In the genomic region with DNA sequence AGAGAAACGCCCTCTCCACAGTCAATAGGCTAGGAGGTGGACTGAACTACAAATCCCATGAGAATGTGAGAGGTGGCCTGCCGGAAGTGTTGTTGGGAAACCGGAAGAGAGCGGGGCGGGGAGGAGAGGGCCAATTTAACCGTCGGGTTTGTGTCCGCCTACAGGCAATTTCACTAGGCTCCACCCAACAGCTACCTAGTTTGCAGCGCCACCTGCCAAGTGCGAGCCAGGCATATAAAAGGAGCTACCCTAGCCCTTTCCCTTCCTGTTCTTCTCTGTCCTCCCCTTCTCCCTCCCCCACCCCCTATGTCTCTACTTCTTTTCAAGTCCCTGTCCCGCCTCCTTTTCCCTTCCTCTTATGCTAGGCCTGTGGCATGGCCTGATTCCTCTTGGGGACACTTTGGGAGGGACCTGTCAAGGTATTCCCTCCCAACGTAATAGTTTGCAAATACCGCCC, we compare ENCODE assay signal across 8 mouse cellular contexts. TPM values are rescaled to one million over a fixed set of nuclear protein-coding genes. Genes with fewer than 3 reads are reported as not detected.
DNase-seq lines count a peak whose midpoint lies in the region; ATAC-seq lines count a peak whose summit lies in the region.

No protein-coding gene starts in this region.

- no peaks in the 10 kb centered on the region for H3K36me3 ChIP-seq in forebrain, embryonic 10.5 days (replicated peaks)
- H3K36me3 ChIP-seq in heart, embryonic 15.5 days = no peaks in the 10 kb centered on the region
- H3K36me3 ChIP-seq in liver, embryonic 13.5 days = no peaks in the 10 kb centered on the region

- H3K9me3 ChIP-seq in forebrain, embryonic 10.5 days = no peaks in the 10 kb centered on the region
- H3K9me3 ChIP-seq in heart, embryonic 15.5 days (replicated peaks) = no peaks in the 10 kb centered on the region
- H3K9me3 ChIP-seq in liver, embryonic 13.5 days (replicated peaks) = no peaks in the 10 kb centered on the region

- ATAC-seq in heart, embryonic 15.5 days (replicated peaks; ENCODE audit: insufficient number of reproducible peaks, insufficient read depth, low FRiP score, low read depth) = peak; percentile 79
- ATAC-seq in liver, embryonic 13.5 days (ENCODE audit: low read depth) = peak; percentile 74

- peak; percentile 55 to 64 for DNase-seq in CD8-positive naive resting alpha-beta T cell, adult 2 months (ENCODE audit: low read depth in 2 of 2, low spot score in 2 of 2)
- DNase-seq in c-Kit-negative CD71-positive TER-119-positive erythroid progenitor cells, embryonic 14.5 days (ENCODE audit: low read depth, low spot score) = peak; percentile 22
- DNase-seq in forebrain, embryonic 10.5 days (ENCODE audit: extremely low spot score, low spot score) = peak; percentile 85
- DNase-seq in kidney, postnatal 25 days = peak; percentile 86 to 93
- DNase-seq in liver, embryonic 13.5 days = peak; percentile 68
- DNase-seq in neural tube, embryonic 10.5 days (ENCODE audit: extremely low spot score, low spot score) = peak; percentile 80
- DNase-seq in telencephalon, adult 2 months (ENCODE audit: low read depth, low spot score) = peak; percentile 88

- peak overlapping the region; percentile 61 for H3K4me2 ChIP-seq in heart, embryonic 15.5 days
- peak overlapping the region; percentile 59 for H3K4me2 ChIP-seq in liver, embryonic 13.5 days

- peak overlapping the region; percentile 82 for H3K27ac ChIP-seq in forebrain, embryonic 10.5 days
- peak overlapping the region; percentile 52; the same call in 1 of the 2 replicates for H3K27ac ChIP-seq in heart, embryonic 15.5 days
- H3K27ac ChIP-seq in liver, embryonic 13.5 days = peak overlapping the region; percentile 76

- WGBS in forebrain, embryonic 10.5 days = 10% methylated on average over 13 of the region's 13 CpGs
- 12% methylated on average over 13 of the region's 13 CpGs for WGBS in heart, embryonic 15.5 days
- WGBS in liver, embryonic 13.5 days (ENCODE audit: insufficient replicate concordance) = 12% methylated on average over 13 of the region's 13 CpGs

- peaks cover 13% of the 10 kb centered on the region for H3K4me1 ChIP-seq in forebrain, embryonic 10.5 days
- H3K4me1 ChIP-seq in heart, embryonic 15.5 days (replicated peaks) = peaks cover 6% of the 10 kb centered on the region; the same call in 1 of the 2 replicates
- H3K4me1 ChIP-seq in liver, embryonic 13.5 days (replicated peaks) = peaks cover 22% of the 10 kb centered on the region

- H3K9ac ChIP-seq in heart, embryonic 15.5 days = peak overlapping the region; percentile 31; the same call in 1 of the 2 replicates
- peak overlapping the region; percentile 49 for H3K9ac ChIP-seq in liver, embryonic 13.5 days

- H3K4me3 ChIP-seq in forebrain, embryonic 10.5 days = peak overlapping the region; percentile 54
- H3K4me3 ChIP-seq in heart, embryonic 15.5 days = peak overlapping the region; percentile 50
- H3K4me3 ChIP-seq in liver, embryonic 13.5 days (replicated peaks) = peak overlapping the region; percentile 44

- H3K27me3 ChIP-seq in forebrain, embryonic 10.5 days (ENCODE audit: poor library complexity, severe bottlenecking) = no peaks in the 10 kb centered on the region
- no peaks in the 10 kb centered on the region for H3K27me3 ChIP-seq in heart, embryonic 15.5 days
- H3K27me3 ChIP-seq in liver, embryonic 13.5 days = no peaks in the 10 kb centered on the region

RNA-seq across cellular contexts. Expression of a gene that starts 4.4 kb away (rescaled TPM):
- polyA plus RNA-seq in forebrain, embryonic 10.5 days (2016; fragmentation: Nextera tagmentation; extraction: Ambion mirVana) = 0.27 TPM in 1 of 2 replicates, not detected in the other
- polyA plus RNA-seq in heart, embryonic 15.5 days (2015; fragmentation: Nextera tagmentation; extraction: Ambion mirVana) = 0.30 and 0.36 TPM in 2 replicates
- polyA plus RNA-seq in liver, embryonic 13.5 days (2015; fragmentation: Nextera tagmentation; extraction: Ambion mirVana) = 7.1 and 12.1 TPM in 2 replicates

RNA-seq across cellular contexts. Expression of a gene that starts 24.3 kb away (rescaled TPM):
- polyA plus RNA-seq in forebrain, embryonic 10.5 days (2016; fragmentation: Nextera tagmentation; extraction: Ambion mirVana) = not detected in 2 replicates
- 1.9 and 2.2 TPM in 2 replicates for polyA plus RNA-seq in heart, embryonic 15.5 days (2015; fragmentation: Nextera tagmentation; extraction: Ambion mirVana)
- polyA plus RNA-seq in liver, embryonic 13.5 days (2015; fragmentation: Nextera tagmentation; extraction: Ambion mirVana) = 17.7 and 18.7 TPM in 2 replicates

RNA-seq across cellular contexts. Expression of a gene that starts 43.4 kb away (rescaled TPM):
- 0.09 TPM in 1 of 2 replicates, not detected in the other for polyA plus RNA-seq in forebrain, embryonic 10.5 days (2016; fragmentation: Nextera tagmentation; extraction: Ambion mirVana)
- 4.4 and 6.9 TPM in 2 replicates for polyA plus RNA-seq in heart, embryonic 15.5 days (2015; fragmentation: Nextera tagmentation; extraction: Ambion mirVana)
- 0.29 and 0.49 TPM in 2 replicates for polyA plus RNA-seq in liver, embryonic 13.5 days (2015; fragmentation: Nextera tagmentation; extraction: Ambion mirVana)

RNA-seq across cellular contexts. Expression of a gene that starts 48.8 kb away (rescaled TPM):
- polyA plus RNA-seq in forebrain, embryonic 10.5 days (2016; fragmentation: Nextera tagmentation; extraction: Ambion mirVana) = 0.34 and 0.61 TPM in 2 replicates
- not detected in 2 replicates for polyA plus RNA-seq in heart, embryonic 15.5 days (2015; fragmentation: Nextera tagmentation; extraction: Ambion mirVana)
- not detected in 2 replicates for polyA plus RNA-seq in liver, embryonic 13.5 days (2015; fragmentation: Nextera tagmentation; extraction: Ambion mirVana)

Comparison
In these comparisons a context has a peak if more than half of its experiments do, and no peak if none do; other contexts are left out.
1. Peak in every context shown above with its lines: DNase-seq, ATAC-seq, H3K4me3 ChIP-seq and H3K27ac ChIP-seq.
2. DNase-seq: peak in every context shown above with its lines; median percentile 90 in kidney, postnatal 25 days; 88 in telencephalon, adult 2 months; 85 in forebrain, embryonic 10.5 days; 80 in neural tube, embryonic 10.5 days; 68 in liver, embryonic 13.5 days; 60 in CD8-positive naive resting alpha-beta T cell, adult 2 months; 22 in c-Kit-negative CD71-positive TER-119-positive erythroid progenitor cells, embryonic 14.5 days.